Mouse (Mus musculus): ENCODE results near the gene Ruvbl1.

Gene Ruvbl1

GRCm38 (mm10) chr6:88499481-88500404 is 34.5 kb downstream of the Ruvbl1 start:
- peak; percentile 57 for DNase-seq

- no peak for DNase-seq
Observed at GRCm38 (mm10) chr6:88500405-88500767, 35.2 kb downstream of the Ruvbl1 start.

- no peak for DNase-seq
Observed at GRCm38 (mm10) chr6:88502030-88502970, 37.1 kb downstream of the Ruvbl1 start.

- DNase-seq, result no peak
Observed at GRCm38 (mm10) chr6:88503044-88503443, 37.8 kb downstream of the Ruvbl1 start.

- DNase-seq, result no peak
Observed at GRCm38 (mm10) chr6:88513984-88514383, 48.8 kb downstream of the Ruvbl1 start.

- DNase-seq, result no peak
Observed at GRCm38 (mm10) chr6:88514546-88514945, 49.3 kb downstream of the Ruvbl1 start.

GRCm38 (mm10) chr6:88515971-88516370 is 50.8 kb downstream of the Ruvbl1 start:
- DNase-seq, result no peak

GRCm38 (mm10) chr6:88516667-88517066 is 51.5 kb downstream of the Ruvbl1 start:
- no peak for DNase-seq

GRCm38 (mm10) chr6:88517701-88518403 is 52.6 kb downstream of the Ruvbl1 start:
- no peak for DNase-seq

GRCm38 (mm10) chr6:88518404-88519263 is 53.4 kb downstream of the Ruvbl1 start, which contains the start of gene Sec61a1:
Gene Sec61a1 (minus strand): TSS chr6:88518905.
- DNase-seq, result peak; percentile 97

GRCm38 (mm10) chr6:88521821-88522220 is 56.6 kb downstream of the Ruvbl1 start:
- DNase-seq, result no peak

- no peak for DNase-seq
Observed at GRCm38 (mm10) chr6:88522606-88523005, 57.4 kb downstream of the Ruvbl1 start.

- DNase-seq, result no peak
Observed at GRCm38 (mm10) chr6:88523043-88523442, 57.8 kb downstream of the Ruvbl1 start.

GRCm38 (mm10) chr6:88523451-88523850 is 58.2 kb downstream of the Ruvbl1 start:
- no peak for DNase-seq

GRCm38 (mm10) chr6:88524056-88524455 is 58.8 kb downstream of the Ruvbl1 start:
- no peak for DNase-seq

GRCm38 (mm10) chr6:88530306-88530705 is 65.1 kb downstream of the Ruvbl1 start:
- no peak for DNase-seq

- no peak for DNase-seq
Observed at GRCm38 (mm10) chr6:88540093-88540755, 75.0 kb downstream of the Ruvbl1 start.

- no peak for DNase-seq
Observed at GRCm38 (mm10) chr6:88544241-88544640, 79.0 kb downstream of the Ruvbl1 start.

- DNase-seq, result no peak
Observed at GRCm38 (mm10) chr6:88544644-88545396, 79.6 kb downstream of the Ruvbl1 start.

GRCm38 (mm10) chr6:88545397-88545790 is 80.2 kb downstream of the Ruvbl1 start:
- no peak for DNase-seq
